Mouse (Mus musculus): Measurements from ENCODE around the gene Cep89.

Gene Cep89

DNA sequence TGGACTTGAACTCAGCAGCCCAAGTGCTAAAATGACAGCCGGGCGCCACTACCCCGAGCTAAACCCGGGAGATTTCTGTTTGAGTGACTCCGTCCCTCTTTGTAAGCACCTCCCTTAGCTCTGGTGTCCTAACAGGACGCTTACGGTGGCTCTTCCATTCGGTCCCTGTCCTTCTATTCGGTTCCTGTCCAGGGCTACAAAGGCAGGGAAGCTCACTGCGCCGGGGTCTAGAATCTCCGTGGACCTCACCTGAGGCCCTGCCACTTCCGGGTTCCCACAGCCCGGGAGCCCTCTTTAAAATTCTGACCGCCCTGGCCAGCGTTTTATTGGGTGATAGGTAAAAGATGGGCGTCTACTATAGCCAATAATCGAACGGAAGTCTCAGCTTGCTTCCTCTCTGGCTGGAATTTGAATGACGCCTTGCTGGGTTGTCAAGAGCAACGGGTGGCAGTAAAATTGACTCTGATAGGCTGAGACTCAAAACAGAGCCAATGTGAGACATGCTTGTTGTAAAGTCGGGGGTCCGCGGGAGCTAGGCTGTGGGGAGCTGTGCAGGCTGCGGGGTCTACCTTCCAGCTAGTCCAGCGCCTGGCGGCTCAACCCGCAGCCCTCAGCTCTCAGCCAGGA, at the start of gene Cep89, which contains the start of gene Faap24:
TSS of gene Cep89 (plus strand) at position 494 of the 627 bp plus-strand sequence.
TSS of gene Faap24 (minus strand) at position 295 of the 627 bp plus-strand sequence.
- in situ Hi-C loops (cut with MboI; ENCODE audit: low sequenced_read_pairs) = no loop called here

DNA sequence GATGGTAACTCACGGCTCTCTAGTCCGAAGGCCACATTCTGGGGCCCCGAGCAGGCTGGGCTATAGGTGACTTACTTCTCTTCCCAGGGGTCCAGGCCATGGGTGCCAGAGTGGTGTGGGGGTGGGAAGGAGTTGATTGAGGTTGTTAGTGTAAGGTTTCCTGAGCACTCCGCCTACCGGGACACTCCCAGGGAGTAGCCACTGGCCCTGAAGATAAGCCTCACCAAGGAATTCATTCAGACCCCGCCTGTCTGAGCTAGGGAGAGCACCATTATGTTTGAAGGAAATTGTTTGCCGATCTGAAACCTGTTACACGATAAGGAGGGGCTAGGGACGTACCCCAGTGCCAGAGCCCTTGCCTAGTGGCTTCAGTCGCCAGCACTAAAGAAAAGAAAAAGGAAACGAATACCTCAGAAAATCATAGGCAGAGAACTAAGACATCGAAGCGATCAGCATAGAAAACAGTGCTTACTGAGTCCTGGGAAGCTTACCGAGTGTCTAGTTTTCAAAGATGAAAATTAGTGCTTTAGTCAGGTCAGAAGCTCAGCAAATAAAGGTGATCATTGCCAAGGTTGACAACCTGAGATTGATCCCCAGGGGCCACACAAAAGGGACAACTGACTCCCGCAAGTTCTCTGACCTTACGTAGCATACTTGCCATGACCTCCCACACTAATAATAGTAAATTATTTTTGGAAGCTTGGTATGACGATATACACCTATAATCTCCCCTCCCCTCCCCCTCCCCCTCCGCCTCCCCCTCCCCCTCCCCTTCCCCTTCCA, 48.7 kb upstream of the Cep89 start:
- in situ Hi-C loops (cut with MboI; ENCODE audit: low sequenced_read_pairs) = no loop called here

DNA sequence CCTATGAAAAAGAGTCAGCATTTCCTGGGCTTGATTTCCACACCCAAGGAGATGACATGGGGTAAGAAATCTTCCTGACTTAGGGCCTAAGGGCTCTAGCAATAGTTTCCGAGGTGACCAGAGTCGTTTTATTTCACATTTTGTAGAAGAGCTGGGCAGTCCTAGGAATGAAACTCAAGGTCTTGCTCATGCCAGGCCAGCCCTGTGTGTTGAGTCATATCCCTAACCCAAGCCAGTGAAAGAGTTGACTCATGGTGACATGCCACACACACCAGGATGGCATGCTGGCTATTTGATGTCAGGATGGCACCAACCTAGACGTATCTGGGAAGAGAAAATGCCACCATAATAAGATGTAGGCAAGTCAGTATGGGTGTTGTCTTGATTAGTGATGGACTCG, 47.8 kb upstream of the Cep89 start:
- in situ Hi-C loops (cut with MboI; ENCODE audit: low sequenced_read_pairs) = no loop called here

DNA sequence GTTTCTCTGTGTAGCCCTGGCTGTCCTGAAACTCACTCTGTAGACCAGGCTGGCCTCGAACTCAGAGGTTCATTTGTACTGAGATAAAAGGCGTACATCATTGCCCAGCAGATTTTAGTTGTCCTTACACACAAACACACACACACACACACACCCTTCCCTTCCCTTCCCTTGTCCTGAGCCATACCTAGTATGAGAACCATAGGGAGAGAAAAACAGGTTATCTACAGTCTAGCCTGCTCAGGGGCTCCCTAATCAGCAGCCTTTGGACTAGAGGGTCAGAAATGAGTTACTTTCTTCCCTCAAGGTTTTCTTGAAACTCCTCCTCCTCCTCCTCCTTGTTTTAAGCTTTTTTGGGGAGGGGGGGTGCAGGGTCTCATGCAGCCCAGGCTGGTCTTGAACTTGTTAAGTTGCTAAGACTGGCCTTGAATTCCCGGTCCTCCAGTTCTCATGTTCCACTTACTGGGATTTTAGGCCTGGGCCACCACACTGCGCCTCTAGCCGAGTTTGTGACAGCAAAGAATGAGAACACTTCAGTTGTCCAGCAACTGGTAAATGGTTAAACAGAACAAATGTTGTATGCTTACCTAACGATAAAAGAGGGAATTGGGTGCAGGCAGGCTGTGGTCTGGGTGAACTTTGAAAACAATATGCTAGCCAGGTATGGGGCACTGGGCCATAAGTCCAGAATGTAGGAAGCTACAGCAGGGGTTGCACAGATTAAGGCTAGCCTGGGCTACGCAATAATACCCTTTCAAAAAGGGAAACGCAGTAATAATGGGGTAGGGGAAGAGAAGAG, 46.8 kb upstream of the Cep89 start:
- in situ Hi-C loops (cut with MboI; ENCODE audit: low sequenced_read_pairs) = no loop called here

DNA sequence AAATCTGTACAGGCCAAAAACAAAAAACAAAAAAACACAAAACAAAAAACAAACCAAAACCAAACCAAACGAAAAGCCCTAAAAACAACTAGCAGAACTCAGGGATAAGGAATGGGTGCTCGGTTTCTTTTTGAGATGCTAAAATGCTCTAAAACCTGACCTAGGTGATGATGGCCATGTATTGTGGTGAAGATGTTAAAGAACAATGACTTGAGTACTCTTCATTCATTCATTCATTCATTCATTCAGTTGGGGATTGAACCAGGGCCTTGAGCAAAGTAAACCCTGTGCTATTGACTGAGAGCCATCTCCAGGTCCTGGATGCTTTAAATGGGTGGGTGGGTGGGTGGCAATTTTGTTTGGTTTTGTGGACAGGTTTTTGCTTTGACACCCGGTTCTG, 45.7 kb upstream of the Cep89 start:
- in situ Hi-C loops (cut with MboI; ENCODE audit: low sequenced_read_pairs) = no loop called here

DNA sequence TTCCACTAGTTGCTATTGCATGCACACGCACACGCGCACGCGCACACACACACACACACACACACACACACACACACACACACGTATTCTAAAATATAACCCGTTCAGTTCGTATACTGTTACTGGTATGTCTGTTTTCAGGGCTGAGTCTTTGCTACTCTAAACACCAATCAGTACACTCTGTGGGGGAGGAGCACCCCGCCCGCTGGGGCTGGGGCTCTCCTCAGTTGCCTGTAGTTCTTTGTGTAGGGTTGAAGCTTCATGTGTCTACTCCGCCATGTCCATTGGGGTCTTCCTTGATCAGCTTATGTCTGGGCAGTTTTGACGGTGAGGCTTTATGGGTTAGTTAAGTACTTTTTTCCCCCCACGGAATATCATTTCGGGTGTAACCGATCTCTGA, 43.5 kb upstream of the Cep89 start:
- in situ Hi-C loops (cut with MboI; ENCODE audit: low sequenced_read_pairs) = no loop called here

DNA sequence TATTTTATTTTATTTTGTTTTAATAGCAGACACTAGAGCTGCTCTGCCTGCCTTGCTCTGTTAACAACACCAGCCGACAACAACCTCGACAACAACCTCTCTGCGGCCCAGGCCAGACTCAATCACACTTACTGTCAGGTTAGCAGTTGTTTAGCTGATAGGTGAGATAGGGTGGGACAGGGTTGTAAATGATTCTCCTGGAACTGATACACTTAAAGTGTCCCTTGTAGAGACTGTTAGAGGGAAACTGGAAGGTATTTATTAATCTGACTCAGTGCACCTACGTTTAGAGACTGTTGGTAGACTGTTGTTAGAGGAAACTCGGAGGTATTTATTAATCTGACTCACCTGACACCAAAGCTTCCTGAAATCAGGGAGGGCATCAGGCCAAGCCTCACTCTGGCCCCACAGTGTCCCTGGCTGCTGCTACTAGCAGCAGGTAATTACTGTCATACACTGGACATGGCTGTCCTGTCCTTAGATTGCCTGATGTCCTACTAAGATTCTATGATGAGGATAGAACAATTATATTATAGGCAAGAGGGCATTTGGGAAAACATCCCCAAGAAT, 41.4 kb upstream of the Cep89 start:
- in situ Hi-C loops (cut with MboI; ENCODE audit: low sequenced_read_pairs) = no loop called here

DNA sequence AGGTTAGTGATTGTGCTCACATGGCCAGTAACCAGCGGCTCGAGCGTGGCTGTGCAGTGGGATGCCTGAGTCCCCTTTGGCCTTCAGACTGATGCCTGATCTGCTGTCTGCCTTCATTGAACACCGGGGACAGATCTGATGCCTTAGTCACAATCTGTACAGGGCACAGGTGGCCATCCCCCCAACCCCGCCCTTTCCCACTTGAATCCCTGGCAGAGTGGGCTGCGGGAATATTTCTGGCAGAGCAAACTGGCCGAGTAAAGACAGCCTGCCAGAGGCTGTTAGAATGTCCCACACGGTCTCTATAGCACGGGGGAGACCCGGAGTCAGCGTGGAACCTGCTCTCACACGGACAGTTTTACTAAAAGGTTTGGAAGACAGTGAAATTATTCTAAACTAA, 39.2 kb upstream of the Cep89 start:
- in situ Hi-C loops (cut with MboI; ENCODE audit: low sequenced_read_pairs) = no loop called here

DNA sequence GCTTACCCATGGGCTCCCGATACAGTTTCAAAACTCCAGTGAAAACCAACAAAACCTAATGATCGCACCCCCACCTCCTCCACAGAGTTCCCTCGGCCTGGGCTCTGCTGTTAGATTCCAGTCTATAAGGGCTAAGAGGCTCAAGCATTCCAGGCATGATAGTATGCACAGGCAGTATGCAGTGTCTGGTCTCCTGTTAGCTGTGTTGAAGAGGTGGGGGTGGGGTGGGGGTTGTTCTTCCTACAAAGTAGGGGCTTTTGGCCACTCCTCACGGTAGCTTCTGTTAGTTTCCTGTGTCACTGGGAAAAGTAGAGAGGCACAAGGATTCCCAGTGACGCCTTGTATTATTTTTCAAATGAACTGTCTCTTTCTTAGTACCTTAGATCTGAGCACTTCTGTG, 34.6 kb upstream of the Cep89 start:
- in situ Hi-C loops (cut with MboI; ENCODE audit: low sequenced_read_pairs) = no loop called here

DNA sequence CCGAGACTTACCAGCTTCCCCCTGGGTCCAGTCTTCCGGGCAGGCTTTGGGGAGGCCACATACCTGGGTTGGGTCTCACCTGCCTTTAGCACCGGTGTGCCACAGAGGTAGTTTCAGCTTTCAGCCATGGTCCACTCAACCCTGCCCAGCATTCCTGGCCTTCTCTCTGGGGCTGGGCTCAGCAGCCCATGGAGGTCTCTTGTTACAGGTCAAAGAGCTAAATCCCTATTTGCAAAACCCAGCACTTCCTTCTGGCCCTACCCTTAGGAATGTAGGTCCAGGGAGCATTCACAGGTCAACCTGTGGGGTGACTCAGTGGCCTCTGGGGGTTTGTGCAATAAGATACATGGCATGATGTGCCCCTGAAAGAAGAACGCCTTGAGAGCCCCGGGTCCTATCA, 34.0 kb upstream of the Cep89 start:
- in situ Hi-C loops (cut with MboI; ENCODE audit: low sequenced_read_pairs) = no loop called here

DNA sequence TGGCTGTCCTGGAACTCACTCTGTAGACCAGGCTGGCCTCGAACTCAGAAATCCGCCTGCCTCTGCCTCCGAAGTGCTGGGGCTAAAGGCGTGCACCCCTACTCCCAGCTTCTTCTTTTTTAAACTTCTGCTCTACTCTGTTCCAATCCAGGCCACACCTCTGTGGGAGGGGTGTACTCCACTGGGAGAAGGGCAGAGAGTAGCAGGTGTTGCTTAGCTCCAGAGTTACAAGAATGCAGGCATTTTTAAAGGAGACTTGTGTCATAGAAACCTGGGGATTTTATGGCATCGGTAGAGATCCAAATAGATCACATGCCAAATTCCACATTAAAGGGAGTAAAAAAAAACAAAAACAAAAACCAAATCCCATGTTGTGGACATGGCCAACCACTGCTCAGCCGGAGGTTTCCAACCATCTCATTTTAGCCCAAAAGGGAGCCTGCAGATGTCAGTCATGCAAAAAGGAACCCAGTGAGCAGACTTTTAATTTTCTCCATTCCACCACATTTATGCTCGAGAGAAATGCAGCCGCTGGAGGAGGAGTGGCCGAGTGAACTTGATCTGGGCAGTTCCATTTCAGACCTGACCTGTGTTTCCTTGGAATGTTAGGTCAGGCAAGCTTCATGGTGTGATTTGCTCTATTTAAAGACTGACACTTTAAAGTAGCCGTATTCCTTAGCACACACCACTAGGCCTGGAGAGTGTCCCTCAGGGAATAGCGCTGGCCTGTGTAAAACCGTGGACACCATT, 31.5 kb upstream of the Cep89 start:
- in situ Hi-C loops (cut with MboI; ENCODE audit: low sequenced_read_pairs) = no loop called here

DNA sequence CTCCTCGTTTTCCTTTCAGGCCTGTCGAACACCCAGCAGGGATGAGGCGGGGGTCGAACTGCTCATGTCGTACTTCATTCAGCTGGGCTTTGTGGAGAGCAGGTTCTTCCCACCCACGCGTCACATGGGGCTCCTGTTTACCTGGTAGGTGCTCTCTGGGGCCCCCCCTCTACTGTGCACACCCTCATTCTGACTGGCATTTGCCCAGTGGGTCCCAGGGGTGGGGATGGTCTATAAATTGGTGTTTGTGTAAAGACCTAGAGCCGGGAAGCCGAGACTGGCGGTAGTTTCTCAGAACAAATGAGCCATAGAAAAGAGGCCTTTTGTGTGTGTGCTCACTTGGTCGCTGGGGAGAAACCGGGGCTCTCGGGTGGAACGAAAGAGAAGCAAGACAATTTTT, 25.7 kb upstream of the Cep89 start:
- in situ Hi-C loops (cut with MboI; ENCODE audit: low sequenced_read_pairs) = no loop called here

DNA sequence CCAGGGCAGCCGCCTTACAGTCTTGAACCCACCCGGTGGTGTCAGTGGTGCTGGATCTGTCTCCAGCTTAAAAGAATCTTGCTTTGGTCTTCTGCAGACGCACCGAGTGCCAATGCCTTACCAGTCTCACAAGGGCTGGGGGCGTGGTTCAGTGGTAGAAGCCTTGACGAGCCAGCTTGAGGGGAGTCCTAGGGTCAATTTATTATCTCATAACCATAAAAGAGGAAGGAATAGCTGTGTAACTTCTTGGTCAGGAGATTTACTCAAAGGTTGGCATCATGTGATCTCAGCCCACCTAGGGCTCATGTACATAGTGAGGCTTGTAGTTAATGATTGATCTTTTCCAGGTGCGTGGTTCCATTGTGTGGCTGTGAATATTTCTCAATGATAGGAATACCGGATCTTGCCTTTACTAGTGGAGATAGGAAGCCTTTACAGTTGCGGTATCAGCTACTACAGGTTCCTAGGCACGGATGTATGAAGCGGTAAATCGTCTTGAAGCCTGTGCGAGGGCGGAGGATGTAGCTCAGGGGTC, 24.3 kb upstream of the Cep89 start:
- in situ Hi-C loops (cut with MboI; ENCODE audit: low sequenced_read_pairs) = no loop called here

DNA sequence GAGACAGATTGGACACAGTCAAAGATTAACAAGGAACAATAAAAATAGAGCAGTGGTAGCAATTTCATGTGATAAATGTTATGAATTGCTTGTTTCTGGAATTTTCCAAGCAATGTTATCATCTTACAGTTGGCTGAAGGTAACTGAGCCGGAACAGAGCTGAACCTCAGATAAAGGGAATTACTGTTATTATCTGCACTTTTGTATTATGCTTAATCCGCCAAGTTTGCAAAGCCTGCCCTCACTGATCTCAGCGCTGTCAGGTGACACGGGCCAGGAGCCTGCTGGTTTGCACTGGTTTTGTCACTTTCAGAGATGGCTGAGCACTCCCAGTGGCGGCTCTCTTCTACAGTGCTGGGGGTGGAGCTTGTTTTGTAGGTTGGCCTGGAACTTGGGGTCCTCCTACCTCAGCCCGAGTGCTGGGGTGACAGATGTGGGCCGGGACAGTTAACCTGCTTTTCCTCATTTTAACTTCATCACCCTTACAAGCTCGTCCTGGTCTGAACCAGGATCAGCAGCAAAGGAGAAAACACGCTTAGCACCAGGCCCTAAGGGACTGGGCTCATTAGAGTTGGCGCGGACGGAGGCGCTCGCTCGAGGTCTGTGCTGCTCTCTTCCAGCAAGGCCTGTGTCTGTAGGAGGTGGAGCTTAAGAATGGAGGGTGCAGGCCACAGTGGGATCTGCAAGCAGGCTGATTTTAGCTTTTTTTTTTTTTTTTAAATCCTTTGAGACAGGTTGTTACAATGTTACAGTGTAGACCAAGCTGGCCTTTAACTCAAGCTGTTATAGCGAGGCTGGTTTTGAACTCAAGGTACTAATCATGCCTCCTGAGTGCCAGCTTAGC, 23.5 kb upstream of the Cep89 start:
- in situ Hi-C loops (cut with MboI; ENCODE audit: low sequenced_read_pairs) = no loop called here

DNA sequence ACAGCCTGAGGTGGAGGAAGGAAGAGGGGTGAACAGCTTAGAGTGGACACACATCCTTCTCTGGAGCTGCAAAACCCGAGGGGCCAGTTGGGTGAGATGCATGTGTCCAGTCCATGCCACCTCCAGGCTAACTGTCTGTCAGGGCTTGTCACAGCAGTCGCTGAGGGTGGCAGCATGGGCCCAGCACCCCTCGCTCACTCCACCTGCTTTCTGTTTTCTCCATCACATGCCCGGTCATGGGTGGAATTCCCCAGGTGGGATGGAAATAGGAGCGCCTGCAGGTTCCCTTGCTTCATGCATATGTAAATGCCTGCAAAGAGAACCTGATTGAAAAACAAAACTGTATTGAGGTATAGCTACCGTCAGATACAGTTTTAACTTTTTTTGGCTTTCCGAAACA, 22.6 kb upstream of the Cep89 start:
- in situ Hi-C loops (cut with MboI; ENCODE audit: low sequenced_read_pairs) = no loop called here

DNA sequence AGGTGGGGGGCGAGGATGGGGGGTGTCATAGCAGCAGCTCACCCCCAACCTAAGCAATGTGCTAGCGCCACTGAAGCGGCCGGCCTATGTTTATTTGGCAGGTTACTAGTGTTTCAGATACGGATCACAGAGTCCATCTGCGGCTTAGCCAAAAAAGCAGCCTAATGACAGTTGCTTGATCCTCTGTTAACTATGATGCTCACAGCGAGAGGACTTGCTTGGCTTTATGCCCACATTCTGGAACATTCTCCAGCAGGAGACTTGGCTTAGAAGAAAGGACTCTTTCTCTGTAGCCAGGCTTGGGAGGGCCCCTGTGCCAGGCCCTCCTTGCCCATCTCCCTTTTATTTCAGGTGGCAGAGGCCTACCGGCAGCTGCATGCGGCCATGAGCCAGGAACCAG, 20.2 kb upstream of the Cep89 start:
- in situ Hi-C loops (cut with MboI; ENCODE audit: low sequenced_read_pairs) = no loop called here

DNA sequence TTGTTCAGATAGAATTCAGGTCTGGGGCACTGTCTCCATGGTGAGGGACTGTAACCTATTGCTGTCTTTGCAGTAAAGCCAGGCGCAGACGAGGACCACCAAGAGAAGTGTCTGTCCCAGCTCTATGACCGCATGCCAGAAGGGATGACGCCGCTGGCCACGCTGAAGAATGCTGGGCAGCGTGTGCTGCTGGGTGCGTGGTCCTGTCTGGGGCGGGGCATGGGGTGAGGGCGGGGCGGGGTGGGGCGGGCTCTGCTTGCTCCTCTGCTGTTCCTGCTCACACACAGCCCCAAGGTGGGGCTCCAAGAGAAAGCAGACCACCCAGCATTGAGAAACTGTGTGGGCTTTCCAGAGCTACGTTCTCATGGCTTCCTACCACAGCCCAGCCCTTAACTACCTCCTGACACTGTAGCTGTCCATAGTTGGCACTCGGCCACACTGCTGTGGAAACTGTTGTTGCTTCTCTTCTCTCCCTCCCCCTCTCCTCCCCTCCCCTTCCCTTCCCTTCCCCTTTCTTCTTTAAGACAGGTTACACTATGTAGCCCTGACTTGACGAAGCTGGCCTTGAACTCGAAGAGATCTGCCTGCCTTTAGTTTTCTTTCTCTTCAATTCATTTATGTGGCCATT, 17.2 kb upstream of the Cep89 start:
- in situ Hi-C loops (cut with MboI; ENCODE audit: low sequenced_read_pairs) = no loop called here

DNA sequence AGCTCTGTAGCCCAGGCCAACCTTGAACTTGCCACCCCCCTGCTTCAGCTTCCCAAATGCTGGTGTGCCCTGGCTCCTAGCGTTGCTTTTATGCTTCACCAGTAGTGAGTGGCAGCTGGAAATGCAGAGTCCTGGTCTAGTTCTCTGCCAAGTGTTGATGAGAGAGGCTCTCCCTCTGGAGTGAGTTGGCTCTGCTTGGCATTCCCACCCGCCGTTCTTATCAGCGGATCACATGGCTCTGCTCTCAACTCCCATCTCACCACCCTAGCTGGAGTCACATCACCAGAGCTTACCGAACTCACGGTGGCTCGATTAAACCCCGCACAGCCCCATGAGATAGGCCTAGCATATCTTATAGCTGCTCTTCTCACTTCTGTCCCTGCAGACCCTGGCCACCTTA, 16.5 kb upstream of the Cep89 start:
- in situ Hi-C loops (cut with MboI; ENCODE audit: low sequenced_read_pairs) = no loop called here

DNA sequence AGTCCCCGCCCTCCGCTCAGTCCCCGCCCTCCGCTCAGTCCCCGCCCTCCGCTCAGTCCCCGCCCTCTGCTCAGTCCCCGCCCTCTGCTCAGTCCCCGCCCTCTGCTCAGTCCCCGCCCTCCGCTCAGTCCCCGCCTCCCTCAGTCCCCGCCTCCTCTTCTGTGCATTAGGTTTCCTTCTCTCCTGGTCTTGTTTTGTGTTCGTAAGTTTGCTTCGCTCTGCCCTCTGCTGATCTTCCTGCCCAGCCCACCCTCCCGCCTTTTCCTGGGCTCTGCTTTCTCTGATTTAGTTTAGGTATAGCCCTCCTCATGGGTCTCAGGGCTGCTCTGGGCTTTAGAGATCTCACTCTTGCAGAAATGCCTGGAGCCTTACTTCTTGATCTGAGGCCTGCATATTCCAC, 15.0 kb upstream of the Cep89 start:
- in situ Hi-C loops (cut with MboI; ENCODE audit: low sequenced_read_pairs) = no loop called here

Data from CH12F3 (cell line).